Mouse (Mus musculus) MN1 (cell line): Measurements from ENCODE around the gene Crtam.

ENCODE experiments used
- DNase-seq: peaks from one replicate; pipeline ENCODE4 v3.0.0-alpha.2; 2016; ENCODE audit warnings: low spot score

The Crtam gene

GRCm38 (mm10) chr9:41004415-41004814, at the start of gene Crtam:
Crtam (minus strand) TSS chr9:41004628.
- DNase-seq: no peak

DNA sequence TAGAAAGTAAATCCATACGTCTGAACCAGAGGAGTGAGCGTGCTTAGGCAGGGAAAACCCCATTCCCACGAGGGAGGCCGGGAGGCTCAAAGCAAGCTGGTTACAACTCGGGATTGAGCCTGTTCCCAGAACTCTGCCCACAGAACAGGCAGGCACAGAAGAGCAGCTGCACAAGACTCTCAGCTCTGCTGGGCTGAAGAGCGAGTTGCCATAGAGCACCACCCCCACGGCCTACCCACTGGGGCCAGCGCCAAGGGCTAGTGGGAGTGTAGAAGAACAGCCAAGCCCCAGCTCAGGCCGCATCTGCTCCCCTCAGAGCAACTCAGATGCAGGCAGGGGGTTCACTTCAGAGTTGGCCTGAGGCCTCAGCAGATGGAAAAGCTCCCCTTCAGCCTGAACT, 49.7 kb upstream of the Crtam start:
- no peak for DNase-seq

GRCm38 (mm10) chr9:41053478-41053877, 49.0 kb upstream of the Crtam start:
- DNase-seq: no peak

DNA sequence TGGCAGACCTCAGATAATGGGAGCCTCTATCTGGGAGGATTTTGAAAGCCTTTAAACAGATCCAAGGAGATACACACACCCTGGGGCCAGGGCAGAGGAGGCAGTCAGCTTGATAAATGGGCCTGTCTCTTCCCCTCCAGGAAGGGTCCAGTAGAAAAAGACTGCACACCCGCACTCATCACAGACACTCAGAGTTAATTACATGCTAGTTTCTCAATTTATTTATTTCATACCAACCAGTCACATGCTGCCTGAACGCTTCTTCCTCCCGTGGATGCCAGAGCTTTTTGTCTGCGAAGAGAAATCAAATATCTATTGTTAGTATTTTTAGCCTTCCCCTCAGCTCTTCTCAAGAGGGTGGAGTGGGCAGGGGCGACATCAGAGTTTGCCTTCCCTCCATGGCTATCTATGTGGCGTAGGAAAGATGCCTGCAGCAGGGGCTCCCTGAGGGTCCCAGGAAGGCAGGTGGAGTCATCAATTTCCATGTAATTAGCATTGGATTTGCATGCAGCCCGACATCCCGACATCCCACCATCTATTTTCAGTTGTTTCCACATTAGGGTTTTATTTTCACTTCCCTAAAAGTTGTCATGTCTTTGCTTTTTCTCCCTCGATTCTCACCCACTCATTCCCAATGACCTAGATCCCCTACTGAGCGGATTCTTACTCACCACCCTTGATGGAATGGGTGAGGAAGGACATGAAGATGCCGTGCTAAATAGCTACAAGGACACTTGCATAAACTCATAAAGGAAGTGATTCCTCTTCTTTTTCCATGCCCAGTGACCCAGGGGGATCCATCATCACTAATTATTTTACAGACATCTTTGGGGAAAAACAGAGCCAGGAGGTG, 46.9 kb upstream of the Crtam start:
- DNase-seq: no peak

- DNase-seq: no peak
Measured at GRCm38 (mm10) chr9:41050331-41051079, 46.1 kb upstream of the Crtam start.

DNA sequence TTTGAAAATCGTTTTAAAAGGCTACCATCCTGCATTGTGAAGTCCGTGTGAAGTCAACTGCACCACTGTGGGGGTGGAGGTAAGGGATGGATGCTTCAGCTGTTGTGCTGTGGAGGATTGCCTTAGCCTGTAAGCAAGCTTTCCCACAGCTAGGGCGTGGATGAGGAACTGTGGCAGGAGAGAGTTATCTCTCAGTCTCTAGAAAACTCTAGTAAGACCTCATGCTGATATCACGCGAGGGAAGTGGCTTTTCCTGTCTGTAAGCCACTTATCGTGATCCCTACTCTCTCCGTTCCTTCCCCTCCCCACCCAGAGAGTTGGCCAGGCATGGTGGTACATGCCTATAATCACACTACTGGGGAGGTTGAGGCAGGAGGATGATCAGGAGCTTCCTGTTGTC, 44.9 kb upstream of the Crtam start:
- no peak for DNase-seq

DNA sequence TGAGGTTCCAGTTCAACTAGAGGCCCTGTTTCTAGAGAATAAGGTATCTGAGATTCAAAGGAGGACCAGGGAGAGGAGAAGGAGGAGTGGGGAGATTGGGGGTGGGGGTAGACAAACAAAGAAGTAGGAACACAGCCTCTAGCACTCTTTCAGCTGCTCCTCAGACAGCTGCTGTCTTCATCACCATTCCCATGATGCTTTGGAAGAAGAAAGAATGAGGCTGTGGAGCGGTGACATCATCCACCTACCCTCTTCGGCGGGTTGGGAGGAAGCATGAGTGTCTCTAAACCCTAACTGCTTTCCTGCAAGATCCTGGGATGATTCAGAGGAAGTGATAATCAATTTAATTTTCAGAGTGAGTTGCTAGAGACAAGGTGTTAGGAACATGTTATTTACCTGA, 44.4 kb upstream of the Crtam start:
- no peak for DNase-seq

GRCm38 (mm10) chr9:41048216-41048615, 43.8 kb upstream of the Crtam start:
- no peak for DNase-seq

DNA sequence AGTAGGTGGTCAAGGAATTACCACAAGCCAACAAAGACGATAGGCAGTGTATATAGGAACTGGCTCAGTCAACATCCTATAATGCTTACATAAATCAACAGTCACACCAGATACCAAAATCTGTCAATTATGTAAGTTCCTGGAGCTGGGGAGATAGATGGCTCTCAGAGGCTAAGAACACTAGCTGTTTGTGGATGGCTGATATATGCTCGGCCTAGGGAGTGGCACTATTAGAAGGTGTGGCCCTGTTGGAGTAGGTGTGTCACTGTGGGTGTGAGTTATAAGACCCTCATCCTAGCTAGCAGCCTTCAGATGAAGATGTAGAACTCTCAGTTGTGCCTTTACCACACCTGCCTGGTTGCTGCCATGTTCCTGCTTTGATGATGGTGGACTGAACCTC, 43.2 kb upstream of the Crtam start:
- DNase-seq: no peak

- DNase-seq: peak; percentile 79
Measured at GRCm38 (mm10) chr9:41044626-41045025, 40.2 kb upstream of the Crtam start.

- DNase-seq: no peak
Measured at GRCm38 (mm10) chr9:41043641-41044040, 39.2 kb upstream of the Crtam start.

DNA sequence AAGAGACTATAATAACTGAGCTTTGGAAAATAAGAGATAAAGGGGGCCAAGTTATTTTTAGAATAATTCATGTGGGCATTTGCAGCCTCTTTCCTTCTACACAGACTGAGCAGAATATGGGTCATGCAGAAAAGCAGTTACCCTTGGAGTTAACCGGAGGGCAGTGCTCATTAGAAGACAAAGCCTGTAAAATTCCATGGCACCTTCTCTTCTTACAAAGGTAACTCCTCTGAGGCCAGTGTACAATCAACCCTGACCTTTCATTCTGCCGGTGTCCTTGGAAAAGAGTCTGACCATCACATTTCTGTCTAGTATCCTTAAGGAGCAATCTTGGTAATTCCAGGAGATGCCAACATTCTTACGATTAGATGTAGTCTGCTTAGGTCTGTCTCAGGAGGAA, 37.0 kb upstream of the Crtam start:
- no peak for DNase-seq

DNA sequence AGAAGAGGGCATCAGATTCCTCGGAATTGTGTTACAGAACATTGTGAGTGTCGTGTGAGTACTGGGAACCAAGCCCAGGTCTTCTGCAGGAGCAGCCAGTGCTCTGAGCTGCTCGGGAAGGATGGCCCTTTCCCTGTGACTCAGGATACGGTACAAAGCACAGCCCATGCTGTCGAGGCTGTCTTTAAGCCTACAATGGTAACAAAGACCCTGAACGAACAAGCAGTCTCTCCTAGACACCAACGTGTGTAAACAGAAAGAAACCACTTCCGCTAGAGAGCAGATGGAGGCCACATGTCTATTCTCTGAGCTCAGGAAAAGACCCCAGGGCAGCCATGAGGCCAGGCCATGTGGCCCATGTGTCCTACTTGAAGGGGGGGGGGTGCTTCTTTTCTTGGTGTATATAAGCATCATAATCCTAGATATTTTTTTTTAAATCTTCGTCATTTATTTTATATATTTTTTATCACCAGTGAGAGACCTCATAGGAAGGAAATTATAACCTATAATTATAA, 33.8 kb upstream of the Crtam start:
- DNase-seq: no peak

- DNase-seq: no peak
Measured at GRCm38 (mm10) chr9:41031590-41032489, 27.4 kb upstream of the Crtam start.

DNA sequence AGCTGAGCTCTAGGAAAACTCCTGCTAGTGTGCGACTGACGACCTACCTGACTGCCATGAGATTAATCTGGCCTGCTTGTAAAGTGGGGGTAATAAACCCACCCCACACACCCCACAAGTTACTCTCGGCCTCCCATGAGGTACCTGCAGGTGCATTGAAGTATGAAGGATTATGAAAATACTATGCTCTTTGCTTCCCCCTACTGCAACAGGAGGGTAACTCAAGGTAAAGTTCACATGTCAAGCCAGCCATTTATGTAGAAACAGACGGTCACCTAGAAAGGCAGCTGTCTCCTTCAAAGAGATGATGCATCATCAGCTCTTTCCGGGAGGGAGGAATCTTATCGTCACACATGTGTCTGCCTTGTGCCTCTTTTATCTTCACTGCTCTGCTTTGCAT, 25.4 kb upstream of the Crtam start:
- no peak for DNase-seq

DNA sequence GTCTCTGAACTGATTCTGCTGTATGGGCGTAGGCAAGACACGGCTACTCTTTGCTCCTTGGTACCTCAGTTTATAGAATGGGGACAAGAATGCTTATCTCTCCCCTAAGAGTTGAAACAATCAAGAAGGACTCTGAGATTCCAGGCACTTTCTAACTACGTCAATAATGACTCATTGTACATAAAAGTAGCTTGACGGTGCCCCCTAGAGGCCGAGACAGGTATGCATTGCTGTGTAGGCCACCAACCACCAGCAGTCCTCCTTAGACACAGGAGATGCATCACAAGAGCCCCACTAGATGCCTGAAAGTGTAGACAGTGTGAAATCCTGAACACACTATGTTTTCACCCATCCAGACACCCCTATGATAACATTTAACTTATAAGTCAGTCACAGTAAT, 24.0 kb upstream of the Crtam start:
- no peak for DNase-seq

GRCm38 (mm10) chr9:41021690-41022089, 17.3 kb upstream of the Crtam start:
- no peak for DNase-seq

DNA sequence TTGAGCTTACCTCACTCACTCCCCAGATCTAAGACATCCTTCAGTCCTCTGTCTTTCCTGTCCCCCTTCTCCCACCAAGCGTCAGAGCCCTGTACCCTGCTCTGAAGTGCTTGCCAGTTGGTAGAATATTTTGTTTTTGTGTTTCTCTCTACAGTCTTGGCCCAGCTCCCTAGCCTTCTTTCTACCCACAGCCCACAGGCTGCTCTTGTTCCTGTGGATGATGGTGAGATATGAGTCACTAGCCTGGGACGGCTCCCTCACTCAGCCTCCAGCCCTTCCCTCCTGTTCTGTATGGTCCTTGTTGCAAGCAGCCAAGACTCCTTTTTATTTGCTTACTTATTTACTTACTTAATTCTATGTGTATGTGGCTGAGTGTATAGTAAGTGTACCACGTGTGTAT, 16.1 kb upstream of the Crtam start:
- DNase-seq: no peak

GRCm38 (mm10) chr9:41014512-41014911, 10.1 kb upstream of the Crtam start:
- DNase-seq: no peak

DNA sequence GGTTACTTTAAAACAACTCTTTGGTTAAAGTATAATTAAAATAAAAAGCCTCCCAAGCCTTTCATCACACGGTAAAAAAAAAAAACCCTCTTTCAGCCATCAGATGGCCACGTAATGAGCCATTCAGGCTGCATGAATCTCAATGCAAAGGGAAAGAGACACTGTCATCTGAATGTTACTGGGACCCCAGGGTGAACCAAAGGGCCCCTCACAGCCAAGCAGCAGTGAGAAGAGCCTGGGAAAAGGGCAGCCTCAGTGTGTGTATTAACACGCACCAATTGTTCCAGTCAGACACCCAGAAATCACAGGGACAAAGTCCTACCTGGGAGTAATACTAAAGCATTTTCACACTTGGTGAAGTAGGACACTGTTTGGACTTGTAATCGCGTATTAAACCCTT, 8.0 kb upstream of the Crtam start:
- DNase-seq: no peak

GRCm38 (mm10) chr9:41011512-41012436, 7.3 kb upstream of the Crtam start:
- DNase-seq: no peak
